Mouse (Mus musculus) monocyte, adult 5-6 weeks (primary cell): ENCODE measurements around the gene Zdhhc24. TPM values are rescaled to one million over a fixed set of nuclear protein-coding genes. Genes with fewer than 3 reads are reported as not detected.

ENCODE experiments used
- ATAC-seq: fragments of 153-309, 156-312 bp; replicated peaks from 2 replicates; pipeline ENCODE4 v1.8.0; 2017; ENCODE audit warnings: mild to moderate bottlenecking; ENCODE audit not compliant: low TSS enrichment, insufficient number of reproducible peaks, severe bottlenecking, poor library complexity, low FRiP score
- total RNA-seq: library from RNA; stranded (forward); fragments of 200-1000, 200-491, 200-594 nt; gene quantifications from 3 replicates; pipeline ENCODE4 v1.2.3, GENCODE M21; 2017

Gene Zdhhc24
- total RNA-seq: 5.2 to 12.4 TPM (median 10.3 TPM) in 3 replicates

GRCm38 (mm10) chr19:4878405-4879323, at the start of gene Zdhhc24:
Gene Zdhhc24, plus strand, starts transcription at chr19:4878668.
- peak; percentile 99 for ATAC-seq

GRCm38 (mm10) chr19:4829156-4829555, 49.3 kb upstream of the Zdhhc24 start:
- no peak for ATAC-seq

GRCm38 (mm10) chr19:4833977-4834376, 44.5 kb upstream of the Zdhhc24 start:
- ATAC-seq: no peak

- ATAC-seq: no peak
Measured at GRCm38 (mm10) chr19:4836096-4836495, 42.4 kb upstream of the Zdhhc24 start.

GRCm38 (mm10) chr19:4837049-4837448, 41.4 kb upstream of the Zdhhc24 start:
- no peak for ATAC-seq

GRCm38 (mm10) chr19:4838526-4839140, 39.8 kb upstream of the Zdhhc24 start:
- no peak for ATAC-seq

- ATAC-seq: peak; percentile 100
Measured at GRCm38 (mm10) chr19:4839149-4839548, 39.3 kb upstream of the Zdhhc24 start, which contains the start of the genes Ccs and Ccdc87. Gene Ccs, minus strand, starts transcription at chr19:4839332. Gene Ccdc87, plus strand, starts transcription at chr19:4839366.

GRCm38 (mm10) chr19:4840848-4841247, 37.6 kb upstream of the Zdhhc24 start:
- ATAC-seq: no peak

GRCm38 (mm10) chr19:4842611-4843010, 35.9 kb upstream of the Zdhhc24 start:
- ATAC-seq: no peak

- no peak for ATAC-seq
Measured at GRCm38 (mm10) chr19:4845846-4846245, 32.6 kb upstream of the Zdhhc24 start.

- no peak for ATAC-seq
Measured at GRCm38 (mm10) chr19:4847490-4847889, 31.0 kb upstream of the Zdhhc24 start.

- no peak for ATAC-seq
Measured at GRCm38 (mm10) chr19:4849800-4850199, 28.7 kb upstream of the Zdhhc24 start.

GRCm38 (mm10) chr19:4850281-4850680, 28.2 kb upstream of the Zdhhc24 start:
- no peak for ATAC-seq

- ATAC-seq: no peak
Measured at GRCm38 (mm10) chr19:4854552-4855469, 23.7 kb upstream of the Zdhhc24 start, which contains the start of gene Ctsf. Gene Ctsf, plus strand, starts transcription at chr19:4855130.

GRCm38 (mm10) chr19:4855470-4855820, 23.0 kb upstream of the Zdhhc24 start:
- no peak for ATAC-seq

- ATAC-seq: no peak
Measured at GRCm38 (mm10) chr19:4855951-4856350, 22.5 kb upstream of the Zdhhc24 start.

GRCm38 (mm10) chr19:4859081-4859480, 19.4 kb upstream of the Zdhhc24 start:
- no peak for ATAC-seq

- no peak for ATAC-seq
Measured at GRCm38 (mm10) chr19:4863048-4863447, 15.4 kb upstream of the Zdhhc24 start.

GRCm38 (mm10) chr19:4865147-4865546, 13.3 kb upstream of the Zdhhc24 start:
- no peak for ATAC-seq
